ENCODE assay signal across 9 mouse cellular contexts in the genomic region with DNA sequence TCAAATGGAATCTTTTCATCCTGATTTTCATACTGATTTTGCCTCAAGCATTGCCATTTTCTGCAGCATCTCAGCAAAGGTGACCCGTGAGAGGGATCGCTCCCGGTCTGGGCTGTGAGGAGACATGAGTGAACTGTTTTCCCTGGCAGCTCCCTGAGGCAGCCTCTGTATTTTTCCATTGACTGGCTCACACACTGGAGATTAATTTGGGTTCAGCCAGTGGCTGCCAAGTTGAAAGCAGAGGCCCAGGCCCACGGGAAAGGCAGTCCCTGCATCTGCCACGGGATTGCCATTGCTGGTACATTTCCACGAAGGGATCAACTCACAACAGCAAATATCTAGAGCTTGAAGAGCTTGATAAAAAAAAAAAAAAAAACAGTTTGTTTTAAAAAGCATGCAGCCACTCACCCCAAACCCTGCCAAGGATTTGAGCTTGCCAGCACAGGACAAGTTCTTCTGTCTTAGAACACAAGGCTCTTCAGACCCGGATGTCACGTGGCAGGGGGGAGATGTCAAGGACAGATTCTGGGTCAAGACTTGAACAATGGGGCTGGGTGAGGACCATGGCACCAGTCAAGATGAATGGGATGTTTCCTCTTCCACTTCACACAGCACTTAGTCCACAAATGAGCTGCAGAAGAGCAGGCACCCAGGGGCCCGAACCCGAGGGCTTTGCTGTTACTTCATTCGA. TPM values are rescaled to one million over a fixed set of nuclear protein-coding genes. Genes with fewer than 3 reads are reported as not detected.
DNase-seq lines count a peak whose midpoint lies in the region; ATAC-seq and TF ChIP-seq lines count a peak whose summit lies in the region.
"Had no signal": no experiment of that assay in that cellular context is flagged by ENCODE, and none has a peak within 500 bp of the region (broad histone marks: within the 10 kb centered on the region; RNA-seq: fewer than 3 reads in every experiment).

No protein-coding gene starts in this region.

- intact Hi-C loops in gastrocnemius, postnatal 14 days (cut with DNase I; ENCODE audit: low total_unique reads): no loop called here
- intact Hi-C loops in left cerebral cortex, adult 2 months (cut with DNase I): no loop called here

- H3K4me1 ChIP-seq in erythroblast, embryonic 14.5 days (ENCODE audit: control insufficient read depth): peaks cover 50% of the 10 kb centered on the region
- H3K4me1 ChIP-seq in intestine, embryonic 14.5 days (replicated peaks; ENCODE audit: control insufficient read depth, insufficient read depth, low read length): peaks cover 39% of the 10 kb centered on the region
- H3K4me1 ChIP-seq in stomach, embryonic 15.5 days: peaks cover 37% of the 10 kb centered on the region

- no peak; the same call in 1 of the 2 replicates for TF ChIP-seq CTCF in left cerebral cortex, adult 2 months (IDR thresholded peaks at IDR 0.05)

- no peak for ATAC-seq in erythroblast, adult 5-6 weeks (replicated peaks; ENCODE audit: low FRiP score, poor library complexity, severe bottlenecking)
- ATAC-seq in intestine, embryonic 14.5 days (replicated peaks; ENCODE audit: low FRiP score, low TSS enrichment, low read depth): no peak
- no peak for ATAC-seq in stomach, embryonic 15.5 days (ENCODE audit: insufficient read depth, low FRiP score, low read depth)

- peaks cover 18% of the 10 kb centered on the region for H3K79me2 ChIP-seq in macrophage (ENCODE audit: inconsistent target)

- H3K27ac ChIP-seq in intestine, embryonic 14.5 days (ENCODE audit: low read depth): peak overlapping the region; percentile 74
- H3K27ac ChIP-seq in left cerebral cortex, adult 2 months: peak overlapping the region; percentile 96
- peak overlapping the region; percentile 85 for H3K27ac ChIP-seq in macrophage
- H3K27ac ChIP-seq in stomach, embryonic 15.5 days: peak overlapping the region; percentile 85

- DNase-seq in cerebellum, postnatal 10 days: peak; percentile 60 to 66
- peak; percentile 63 for DNase-seq in gastrocnemius, postnatal 14 days
- DNase-seq in intestine, embryonic 14.5 days (ENCODE audit: low spot score): no peak
- peak; percentile 61 to 69 for DNase-seq in left cerebral cortex, adult 2 months (ENCODE audit: extremely low spot score in 1 of 2, low spot score in 2 of 2)

- peaks cover 2% of the 10 kb centered on the region; the same call in 1 of the 2 replicates for H3K27me3 ChIP-seq in erythroblast, embryonic 14.5 days (ENCODE audit: control insufficient read depth)
- no peaks in the 10 kb centered on the region for H3K27me3 ChIP-seq in intestine, embryonic 14.5 days (replicated peaks; ENCODE audit: control insufficient read depth, insufficient read depth, low read length)
- no peaks in the 10 kb centered on the region for H3K27me3 ChIP-seq in stomach, embryonic 15.5 days (replicated peaks)

- H3K4me3 ChIP-seq in erythroblast, embryonic 14.5 days (replicated peaks): peak overlapping the region; percentile 2
- no peak overlapping the region for H3K4me3 ChIP-seq in intestine, embryonic 14.5 days (ENCODE audit: low read depth, low read length)
- H3K4me3 ChIP-seq in left cerebral cortex, adult 2 months: peak overlapping the region; percentile 28
- H3K4me3 ChIP-seq in macrophage (ENCODE audit: inconsistent target): no peak overlapping the region
- no peak overlapping the region for H3K4me3 ChIP-seq in stomach, embryonic 15.5 days (replicated peaks)

- no peaks in the 10 kb centered on the region for H3K9me3 ChIP-seq in erythroblast, embryonic 14.5 days (ENCODE audit: control insufficient read depth, low read length)
- no peaks in the 10 kb centered on the region for H3K9me3 ChIP-seq in intestine, embryonic 14.5 days (ENCODE audit: control insufficient read depth, low read length)
- no peaks in the 10 kb centered on the region for H3K9me3 ChIP-seq in stomach, embryonic 15.5 days
- H3K9me3 ChIP-seq: megakaryocyte, embryonic 14.5 days had no signal

- H3K9ac ChIP-seq in intestine, embryonic 14.5 days (ENCODE audit: low read length): no peak overlapping the region
- H3K9ac ChIP-seq in stomach, embryonic 15.5 days: no peak overlapping the region

- H3K4me2 ChIP-seq in intestine, embryonic 14.5 days (ENCODE audit: low read length): 0 out of 2 replicates have a peak overlapping the region, but pooled peaks have one; percentile 1
- peak overlapping the region; percentile 53; the same call in 1 of the 2 replicates for H3K4me2 ChIP-seq in stomach, embryonic 15.5 days

- H3K36me3 ChIP-seq in erythroblast, embryonic 14.5 days (ENCODE audit: control insufficient read depth): peaks cover 53% of the 10 kb centered on the region
- peaks cover 9% of the 10 kb centered on the region; the same call in 1 of the 2 replicates for H3K36me3 ChIP-seq in intestine, embryonic 14.5 days (ENCODE audit: control insufficient read depth, insufficient read depth, low read length)
- H3K36me3 ChIP-seq in macrophage (ENCODE audit: inconsistent target): no peaks in the 10 kb centered on the region; the same call in 1 of the 2 replicates
- no peaks in the 10 kb centered on the region for H3K36me3 ChIP-seq in stomach, embryonic 15.5 days

- WGBS in intestine, embryonic 14.5 days: 47% methylated on average over 11 of the region's 11 CpGs
- WGBS in macrophage (ENCODE audit: missing documents): 53% methylated on average over 11 of the region's 11 CpGs
- 32% methylated on average over 11 of the region's 11 CpGs for WGBS in stomach, embryonic 15.5 days

RNA-seq across cellular contexts. Expression of gene Ergic1, which starts 57.2 kb away (rescaled TPM):
- 0.23 and 0.28 TPM in 2 replicates for polyA plus RNA-seq in erythroblast, embryonic 14.5 days (2012)
- total RNA-seq in erythroblast, adult 5-6 weeks (2015; ENCODE audit: low replicate concordance): 23.4 and 26.1 TPM in 2 replicates
- 2.1 and 10.3 TPM in 2 replicates for total RNA-seq in erythroblast, adult 5-6 weeks (2017; ENCODE audit: low replicate concordance)
- total RNA-seq in gastrocnemius, postnatal 14 days (2021): 10 to 100 TPM; 71.4 to 87.7 TPM
- 135 and 136 TPM in 2 replicates for polyA plus RNA-seq in intestine, embryonic 14.5 days (2014; fragmentation: Nextera tagmentation; extraction: Ambion mirVana)
- 100 to 1,000 TPM; 144 to 149 TPM for total RNA-seq in left cerebral cortex, adult 2 months (2021)
- 100 to 1,000 TPM in 3 of 26 experiments, 10 to 100 TPM in 23; 27.2 to 136 (median 52.5) TPM for total RNA-seq in macrophage (2018; cell fraction: chromatin; rRNA removed)
- total RNA-seq in macrophage (2018; cell fraction: cytosol; rRNA removed): 10 to 100 TPM; 35.4 to 59.1 (median 45.8) TPM
- total RNA-seq in macrophage (2018; cell fraction: nucleus; rRNA removed): 100 to 1,000 TPM in 3 of 26 experiments, 10 to 100 TPM in 23; 29.0 to 133 (median 49.8) TPM
- polyA plus RNA-seq in macrophage (2018): 37.4 to 133 TPM (median 109 TPM) in 3 replicates
- polyA plus RNA-seq in stomach, embryonic 15.5 days (2015; fragmentation: Nextera tagmentation; extraction: Ambion mirVana): 106 and 113 TPM in 2 replicates

RNA-seq across cellular contexts. Expression of gene Dusp1, which starts 57.8 kb away (rescaled TPM):
- 107 and 129 TPM in 2 replicates for polyA plus RNA-seq in erythroblast, embryonic 14.5 days (2012)
- total RNA-seq in erythroblast, adult 5-6 weeks (2015; ENCODE audit: low replicate concordance): 54.8 and 66.0 TPM in 2 replicates
- 9.5 and 13.1 TPM in 2 replicates for total RNA-seq in erythroblast, adult 5-6 weeks (2017; ENCODE audit: low replicate concordance)
- 10 to 100 TPM; 30.8 to 77.9 TPM for total RNA-seq in gastrocnemius, postnatal 14 days (2021)
- 14.5 and 17.0 TPM in 2 replicates for polyA plus RNA-seq in intestine, embryonic 14.5 days (2014; fragmentation: Nextera tagmentation; extraction: Ambion mirVana)
- total RNA-seq in left cerebral cortex, adult 2 months (2021): 10 to 100 TPM; 58.0 to 65.6 TPM
- 1,000 to 10,000 TPM in 8 of 26 experiments, 100 to 1,000 TPM in 14, 10 to 100 TPM in 4; 36.2 to 1,811 (median 533) TPM for total RNA-seq in macrophage (2018; cell fraction: chromatin; rRNA removed)
- total RNA-seq in macrophage (2018; cell fraction: cytosol; rRNA removed): 1,000 to 10,000 TPM in 5 of 26 experiments, 100 to 1,000 TPM in 14, 10 to 100 TPM in 7; 20.0 to 1,690 (median 314) TPM
- total RNA-seq in macrophage (2018; cell fraction: nucleus; rRNA removed): 1,000 to 10,000 TPM in 9 of 26 experiments, 100 to 1,000 TPM in 14, 10 to 100 TPM in 3; 28.6 to 2,287 (median 592) TPM
- polyA plus RNA-seq in macrophage (2018): 10.8 to 29.7 TPM (median 28.3 TPM) in 3 replicates
- polyA plus RNA-seq in stomach, embryonic 15.5 days (2015; fragmentation: Nextera tagmentation; extraction: Ambion mirVana): 15.8 and 19.3 TPM in 2 replicates

Comparison
In these comparisons a context has a peak if more than half of its experiments do, and no peak if none do; other contexts are left out.
1. H3K4me3 ChIP-seq: peak in erythroblast, embryonic 14.5 days (single experiment) and left cerebral cortex, adult 2 months (single experiment); none in intestine, embryonic 14.5 days (single experiment), macrophage (single experiment) and stomach, embryonic 15.5 days (single experiment).
2. RNA of gene Ergic1, which starts 57.2 kb away (polyA plus RNA-seq): 135 to 136 TPM in intestine, embryonic 14.5 days, 37.4 to 133 TPM in macrophage and 106 to 113 TPM in stomach, embryonic 15.5 days; 0.23 to 0.28 TPM in erythroblast, embryonic 14.5 days; every median in the first group is over 10 times any median in the second.
3. Peak in every context shown above with its lines, with median percentiles within 50 percentile points of each other: H3K27ac ChIP-seq.